Mouse (Mus musculus): Measurements from ENCODE around the gene Speer4e.
"Not testable (repeated sequence)": the region's sequence is repeated elsewhere in the genome, so short reads cannot be mapped to it uniquely, and the experiment has no call there.

Speer4e gene

GRCm38 (mm10) chr5:14938329-14938728, at the start of gene Speer4e:
Speer4e (minus strand) TSS chr5:14938429.
- DNase-seq (ENCODE audit: low spot score in 2 of 2) = not testable (repeated sequence)

- DNase-seq (ENCODE audit: low spot score in 2 of 2) = not testable (repeated sequence)
Observed at GRCm38 (mm10) chr5:14986649-14987387, 48.6 kb upstream of the Speer4e start.

GRCm38 (mm10) chr5:14978835-14979234, 40.6 kb upstream of the Speer4e start, which contains the start of gene Gm10354:
Gm10354 (minus strand) TSS chr5:14978935.
- not testable (repeated sequence) for DNase-seq (ENCODE audit: low spot score in 2 of 2)

- DNase-seq (ENCODE audit: low spot score in 2 of 2) = not testable (repeated sequence)
Observed at GRCm38 (mm10) chr5:14977368-14977767, 39.1 kb upstream of the Speer4e start.

GRCm38 (mm10) chr5:14975294-14975693, 37.1 kb upstream of the Speer4e start:
- DNase-seq (ENCODE audit: low spot score in 2 of 2) = not testable (repeated sequence)

- not testable (repeated sequence) for DNase-seq (ENCODE audit: low spot score in 2 of 2)
Observed at GRCm38 (mm10) chr5:14972841-14973240, 34.6 kb upstream of the Speer4e start.

GRCm38 (mm10) chr5:14963821-14964220, 25.6 kb upstream of the Speer4e start:
- DNase-seq (ENCODE audit: low spot score in 2 of 2) = not testable (repeated sequence)

GRCm38 (mm10) chr5:14961502-14961901, 23.3 kb upstream of the Speer4e start:
- not testable (repeated sequence) for DNase-seq (ENCODE audit: low spot score in 2 of 2)

- not testable (repeated sequence) for DNase-seq (ENCODE audit: low spot score in 2 of 2)
Observed at GRCm38 (mm10) chr5:14955928-14956706, 17.9 kb upstream of the Speer4e start.

- DNase-seq (ENCODE audit: low spot score in 2 of 2) = not testable (repeated sequence)
Observed at GRCm38 (mm10) chr5:14953587-14953986, 15.4 kb upstream of the Speer4e start.

GRCm38 (mm10) chr5:14952749-14953148, 14.5 kb upstream of the Speer4e start:
- not testable (repeated sequence) for DNase-seq (ENCODE audit: low spot score in 2 of 2)

- not testable (repeated sequence) for DNase-seq (ENCODE audit: low spot score in 2 of 2)
Observed at GRCm38 (mm10) chr5:14951822-14952221, 13.6 kb upstream of the Speer4e start.

- not testable (repeated sequence) for DNase-seq (ENCODE audit: low spot score in 2 of 2)
Observed at GRCm38 (mm10) chr5:14947482-14948198, 9.4 kb upstream of the Speer4e start.

GRCm38 (mm10) chr5:14945524-14945923, 7.3 kb upstream of the Speer4e start:
- not testable (repeated sequence) for DNase-seq (ENCODE audit: low spot score in 2 of 2)

- not testable (repeated sequence) for DNase-seq (ENCODE audit: low spot score in 2 of 2)
Observed at GRCm38 (mm10) chr5:14941043-14941442, 2.8 kb upstream of the Speer4e start.

GRCm38 (mm10) chr5:14933721-14934120, 4.5 kb downstream of the Speer4e start:
- not testable (repeated sequence) for DNase-seq (ENCODE audit: low spot score in 2 of 2)

GRCm38 (mm10) chr5:14927047-14927446, 11.2 kb downstream of the Speer4e start:
- DNase-seq (ENCODE audit: low spot score in 2 of 2) = not testable (repeated sequence)

GRCm38 (mm10) chr5:14914799-14915198, 23.4 kb downstream of the Speer4e start, which contains the start of gene Gm9758:
Gm9758 (minus strand) TSS chr5:14914899.
- not testable (repeated sequence) for DNase-seq (ENCODE audit: low spot score in 2 of 2)

GRCm38 (mm10) chr5:14914361-14914760, 23.9 kb downstream of the Speer4e start:
- DNase-seq (ENCODE audit: low spot score in 2 of 2) = not testable (repeated sequence)

- not testable (repeated sequence) for DNase-seq (ENCODE audit: low spot score in 2 of 2)
Observed at GRCm38 (mm10) chr5:14903539-14903938, 34.7 kb downstream of the Speer4e start.

- no peak for DNase-seq (ENCODE audit: low spot score in 2 of 2)
Observed at GRCm38 (mm10) chr5:14892242-14892641, 46.0 kb downstream of the Speer4e start.

GRCm38 (mm10) chr5:14885291-14885690, 52.9 kb downstream of the Speer4e start:
- not testable (repeated sequence) for DNase-seq (ENCODE audit: low spot score in 2 of 2)
